Mouse (Mus musculus) intestine, postnatal 0 days (tissue): ENCODE results near the gene Usp12. TPM values are rescaled to one million over a fixed set of nuclear protein-coding genes. Genes with fewer than 3 reads are reported as not detected.

ENCODE experiments used
- ATAC-seq: fragments of 200-750 bp; cut with Nextera tagmentation; 2 replicates; pipeline ENCODE4 v1.8.0; 2017; ENCODE audit warnings: mild to moderate bottlenecking, moderate TSS enrichment, moderate library complexity
- H3K27ac ChIP-seq: fragments of 300-500 bp; sonication (generic); 2 replicates; pipeline ENCODE4 v1.5.1; 2014; ENCODE audit warnings: mild to moderate bottlenecking, low read depth, low read length, moderate library complexity
- H3K27me3 ChIP-seq: fragments of 300-500 bp; sonication (generic); replicated peaks from 2 replicates; pipeline ENCODE4 v1.6.1; 2014; ENCODE audit warnings: low read length, mixed read lengths; ENCODE audit not compliant: control insufficient read depth, insufficient read depth
- H3K36me3 ChIP-seq: fragments of 300-500 bp; sonication (generic); 2 replicates; pipeline ENCODE4 v1.6.1; 2014; ENCODE audit warnings: mild to moderate bottlenecking, moderate library complexity; ENCODE audit not compliant: control insufficient read depth, insufficient read depth
- H3K4me1 ChIP-seq: fragments of 300-500 bp; sonication (generic); replicated peaks from 2 replicates; pipeline ENCODE4 v1.6.1; 2014; ENCODE audit warnings: antibody characterized with exemption, low read length, mixed read lengths; ENCODE audit not compliant: control insufficient read depth, insufficient read depth
- H3K4me2 ChIP-seq: fragments of 300-500 bp; sonication (generic); replicated peaks from 2 replicates; pipeline ENCODE4 v1.6.1; 2014; ENCODE audit warnings: low read depth, mild to moderate bottlenecking, moderate library complexity
- H3K4me3 ChIP-seq: fragments of 300-500 bp; sonication (generic); 2 replicates; pipeline ENCODE4 v1.5.1; 2014; ENCODE audit warnings: low read depth, low read length
- H3K9ac ChIP-seq: fragments of 300-500 bp; sonication (generic); 2 replicates; pipeline ENCODE4 v1.6.1; 2014; ENCODE audit warnings: mild to moderate bottlenecking, low read depth, low read length
- H3K9me3 ChIP-seq: fragments of 300-500 bp; sonication (generic); 2 replicates; pipeline ENCODE4 v1.6.1; 2016; ENCODE audit warnings: mixed run types; ENCODE audit not compliant: control insufficient read depth
- CTCF ChIP-seq: sonication (generic); IDR thresholded peaks from 2 replicates; pipeline ENCODE4 v1.5.1; 2016; ENCODE audit warnings: low read depth, mild to moderate bottlenecking, control low read depth, antibody characterized with exemption, moderate library complexity
- WGBS: fragments of 180-500 bp; shearing (Covaris S2); extraction: QIAGEN DNeasy Blood & Tissue Kit; methylation state at CpG from one replicate; pipeline ENCODE4 v1.1.7; 2014; 5-methylcytosine and 5-hydroxymethylcytosine counted together
- polyA plus RNA-seq: library from polyadenylated mRNA; unstranded; fragments of >200 nt; fragmentation: Nextera tagmentation; extraction: Ambion mirVana; gene quantifications from 2 replicates; pipeline ENCODE4 v1.2.1, GENCODE M21; 2015

Gene Usp12
- polyA plus RNA-seq, 1 experiment from 2014 or later = 21.7 TPM

DNA sequence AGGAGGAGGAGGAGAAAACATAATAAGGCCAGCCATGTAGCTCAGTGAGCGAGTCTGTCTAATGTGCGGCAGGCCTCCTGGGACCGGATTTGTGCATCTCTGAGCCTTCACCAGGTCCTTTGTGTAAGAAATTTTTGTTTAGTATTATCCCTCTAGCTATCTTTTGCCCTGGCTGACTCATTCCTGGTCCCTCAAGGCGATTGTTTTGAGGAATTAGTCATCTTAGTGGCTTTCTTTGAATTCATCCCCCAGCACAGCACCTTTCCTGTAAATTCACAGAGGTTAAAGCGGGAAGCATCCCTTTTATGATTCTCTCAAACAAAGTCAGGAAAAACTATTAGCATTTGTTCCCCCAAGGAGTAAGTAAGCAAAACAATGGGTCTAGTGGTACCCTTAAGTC lies 18.1 kb upstream of the Usp12 start:
- no peak overlapping the region for H3K27ac ChIP-seq
- TF ChIP-seq CTCF = no peak
- H3K36me3 ChIP-seq = no peaks in the 10 kb centered on the region
- H3K27me3 ChIP-seq = no peaks in the 10 kb centered on the region
- ATAC-seq = no peak
- no peaks in the 10 kb centered on the region for H3K9me3 ChIP-seq
- no peak overlapping the region for H3K4me2 ChIP-seq
- H3K4me3 ChIP-seq = no peak overlapping the region
- H3K4me1 ChIP-seq = no peaks in the 10 kb centered on the region
- 91% methylated on average over 5 of the region's 5 CpGs for WGBS
- no peak overlapping the region for H3K9ac ChIP-seq

DNA sequence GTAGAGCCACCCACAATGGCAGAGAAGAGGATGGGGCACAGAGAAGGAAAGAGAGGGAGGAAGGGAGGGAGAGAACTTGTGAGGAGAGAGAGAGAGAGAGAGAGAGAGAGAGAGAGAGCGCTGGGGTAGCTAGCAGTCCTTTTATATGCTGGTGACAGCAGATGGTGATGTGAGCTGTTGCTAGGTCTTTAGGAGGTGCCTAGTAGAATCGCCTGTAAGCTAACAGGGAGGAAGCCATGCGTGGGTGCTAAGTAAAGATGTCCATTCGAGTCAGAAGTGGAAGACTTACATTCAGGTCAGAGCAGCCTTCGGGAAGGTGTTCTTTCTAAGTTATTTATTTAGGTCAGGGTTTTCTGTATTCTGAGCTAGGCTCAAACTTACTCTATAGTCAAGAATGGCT lies 15.1 kb upstream of the Usp12 start:
- no peak for ATAC-seq
- no peak overlapping the region for H3K27ac ChIP-seq
- no peak for TF ChIP-seq CTCF

DNA sequence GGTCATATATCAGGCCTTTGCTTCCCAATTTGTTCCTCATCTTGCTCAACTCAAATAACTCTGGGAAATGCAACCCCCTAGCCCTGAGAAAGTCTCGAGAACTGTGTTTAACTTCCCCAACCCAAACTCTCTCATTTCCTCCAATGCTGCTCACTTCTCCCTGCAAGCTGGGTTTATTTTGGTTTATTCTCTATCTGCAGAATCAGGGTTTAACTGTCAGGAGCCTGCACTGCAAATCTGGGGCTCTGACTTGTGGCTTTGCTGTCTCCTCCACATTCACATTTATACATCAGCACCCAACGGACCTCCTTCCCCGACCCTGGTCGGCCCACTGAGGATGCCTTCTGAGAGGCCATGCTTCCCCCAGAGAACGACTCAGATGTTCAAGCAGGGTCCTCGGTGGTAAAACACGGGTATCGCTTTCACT lies 11.2 kb upstream of the Usp12 start:
- Histone ChIP-seq H3K9me3 (peaks cover 5% of the 10 kb centered on the region; the same call in 1 of the 2 replicates), H3K36me3 (no peaks in the 10 kb centered on the region), H3K27me3 (no peaks in the 10 kb centered on the region), H3K4me1 (no peaks in the 10 kb centered on the region), H3K27ac (no peak overlapping the region), H3K4me2 (no peak overlapping the region), H3K4me3 (no peak overlapping the region), H3K9ac (no peak overlapping the region)
- no peak for TF ChIP-seq CTCF
- WGBS = 71% methylated on average over 8 of the region's 8 CpGs
- no peak for ATAC-seq

More for the DNA sequence above, 15.1 kb upstream of the Usp12 start:
- Histone ChIP-seq H3K9me3 (no peaks in the 10 kb centered on the region), H3K4me2 (no peak overlapping the region), H3K4me3 (no peak overlapping the region), H3K36me3 (no peaks in the 10 kb centered on the region), H3K27me3 (no peaks in the 10 kb centered on the region), H3K4me1 (no peaks in the 10 kb centered on the region), H3K9ac (no peak overlapping the region)
- WGBS = 76% methylated on average over 5 of the region's 5 CpGs

DNA sequence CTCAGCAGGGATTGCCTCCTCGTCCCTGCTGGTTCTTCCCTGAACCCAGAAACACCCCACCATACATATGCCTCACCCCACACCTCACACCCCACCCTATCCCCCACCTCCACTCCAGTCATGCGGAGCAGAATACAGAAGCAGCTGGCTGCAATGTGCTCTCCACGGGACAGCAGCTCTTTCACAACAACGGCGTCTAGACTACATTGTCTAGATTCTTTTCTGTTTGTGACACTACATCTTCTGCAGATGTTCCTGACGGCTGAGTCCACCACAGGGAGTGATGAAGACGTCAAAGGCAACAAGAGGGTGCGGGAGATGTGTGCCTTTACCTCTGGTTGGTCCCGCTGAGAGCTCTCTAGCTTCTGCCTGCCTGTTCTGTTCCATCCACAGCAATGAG lies 3.2 kb upstream of the Usp12 start:
- Histone ChIP-seq H3K4me2 (no peak overlapping the region), H3K9me3 (peaks cover 5% of the 10 kb centered on the region; the same call in 1 of the 2 replicates), H3K9ac (no peak overlapping the region), H3K4me1 (0 out of 2 replicates have a peak, but pooled peaks cover 4% of the 10 kb centered on the region), H3K27me3 (no peaks in the 10 kb centered on the region), H3K27ac (no peak overlapping the region), H3K36me3 (no peaks in the 10 kb centered on the region), H3K4me3 (no peak overlapping the region)
- no peak for ATAC-seq
- TF ChIP-seq CTCF = no peak
- WGBS = 62% methylated on average over 9 of the region's 9 CpGs

DNA sequence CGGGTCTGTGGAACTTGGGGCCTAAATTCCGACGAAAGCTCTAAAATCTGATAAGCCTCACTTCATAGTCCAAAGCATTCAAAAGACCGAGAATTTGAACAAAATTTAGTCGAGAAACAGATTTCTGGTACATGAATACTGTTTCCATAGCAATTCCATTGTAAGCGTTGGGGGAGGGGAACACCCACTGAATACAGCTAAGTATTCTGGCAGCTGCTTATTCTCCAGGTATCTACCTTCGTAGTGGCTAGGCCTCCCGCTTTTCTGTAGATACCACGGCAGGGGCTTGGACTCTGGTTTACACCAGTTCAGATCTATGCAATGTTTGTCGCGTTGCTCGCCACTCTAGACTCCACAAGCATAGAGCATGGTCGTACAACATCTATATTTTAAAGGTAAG lies 922 bp upstream of the Usp12 start:
- H3K4me3 ChIP-seq = no peak overlapping the region
- no peaks in the 10 kb centered on the region for H3K9me3 ChIP-seq
- H3K4me1 ChIP-seq = peaks cover 10% of the 10 kb centered on the region
- H3K27me3 ChIP-seq = no peaks in the 10 kb centered on the region
- ATAC-seq = no peak
- H3K4me2 ChIP-seq = no peak overlapping the region
- no peaks in the 10 kb centered on the region for H3K36me3 ChIP-seq
- H3K27ac ChIP-seq = no peak overlapping the region
- H3K9ac ChIP-seq = no peak overlapping the region
- no peak for TF ChIP-seq CTCF
- WGBS = 84% methylated on average over 13 of the region's 13 CpGs

DNA sequence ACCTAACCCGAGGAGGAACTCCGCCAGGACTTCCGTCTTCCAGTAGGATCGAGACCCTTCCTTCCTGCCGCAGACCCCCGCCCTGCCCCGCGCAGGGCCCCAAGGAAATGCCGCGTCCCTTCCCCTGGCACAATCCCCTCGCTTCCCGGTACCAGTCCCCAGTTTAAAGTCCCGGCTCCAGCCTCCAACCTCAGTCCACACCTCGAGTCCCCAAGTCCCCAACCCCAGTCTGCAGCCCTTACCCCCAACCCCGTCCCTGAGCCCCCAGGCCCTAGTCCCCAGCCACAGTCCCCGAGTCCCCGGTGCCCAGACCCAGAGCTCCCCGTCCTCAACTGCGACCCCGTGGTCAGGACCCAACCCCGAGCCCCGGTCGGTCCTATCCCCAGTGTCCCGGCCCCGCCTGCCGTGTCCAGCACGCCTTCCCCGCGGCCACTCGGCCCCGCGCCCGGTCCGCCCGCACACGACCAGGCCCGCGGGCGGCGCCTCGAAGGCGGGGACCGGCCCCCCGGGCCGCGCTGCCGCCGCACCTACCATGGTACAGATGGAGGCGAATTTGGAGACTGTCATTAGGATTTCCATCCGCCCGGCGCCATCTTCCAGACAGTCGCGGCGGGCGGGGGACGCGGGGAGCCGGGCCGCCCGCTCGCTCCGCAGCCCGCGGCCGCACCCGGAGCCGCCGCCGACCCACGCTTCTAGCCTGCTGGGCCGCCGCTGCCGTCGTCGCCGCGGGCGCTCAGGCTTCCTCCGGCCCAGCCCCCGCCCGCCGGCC lies 538 bp downstream of the Usp12 start:
- WGBS = under 1% methylated on average over 63 of the region's 83 CpGs
- Histone ChIP-seq H3K4me2 (peak overlapping the region; percentile 73), H3K9ac (peak overlapping the region; percentile 95), H3K4me1 (peaks cover 14% of the 10 kb centered on the region), H3K9me3 (no peaks in the 10 kb centered on the region), H3K27ac (peak overlapping the region; percentile 93), H3K4me3 (peak overlapping the region; percentile 99), H3K36me3 (no peaks in the 10 kb centered on the region), H3K27me3 (no peaks in the 10 kb centered on the region)
- ATAC-seq = peak; percentile 37
- no peak for TF ChIP-seq CTCF
